Mouse (Mus musculus) embryonic facial prominence, embryonic 10.5 days (tissue): ENCODE data around the gene Stxbp1. TPM values are rescaled to one million over a fixed set of nuclear protein-coding genes. Genes with fewer than 3 reads are reported as not detected.

ENCODE experiments used
- DNase-seq: peaks from one replicate; pipeline ENCODE4 v3.0.0-alpha.2; 2017; ENCODE audit warnings: low spot score
- H3K27ac ChIP-seq: fragments of 300-500 bp; sonication (generic); replicated peaks from 2 replicates; pipeline ENCODE4 v1.5.1; 2016; ENCODE audit warnings: mild to moderate bottlenecking
- H3K27me3 ChIP-seq: fragments of 300-500 bp; sonication (generic); replicated peaks from 2 replicates; pipeline ENCODE4 v1.6.1; 2016; ENCODE audit warnings: low read depth, mild to moderate bottlenecking; ENCODE audit not compliant: poor library complexity, severe bottlenecking
- H3K36me3 ChIP-seq: fragments of 300-500 bp; sonication (generic); replicated peaks from 2 replicates; pipeline ENCODE4 v1.6.1; 2016; ENCODE audit warnings: mild to moderate bottlenecking, moderate library complexity
- H3K4me1 ChIP-seq: fragments of 300-500 bp; sonication (generic); 2 replicates; pipeline ENCODE4 v1.6.1; 2016
- H3K4me3 ChIP-seq: fragments of 300-500 bp; sonication (generic); 2 replicates; pipeline ENCODE4 v1.5.1; 2016; ENCODE audit warnings: mild to moderate bottlenecking, moderate library complexity
- H3K9me3 ChIP-seq: fragments of 300-500 bp; sonication (generic); 2 replicates; pipeline ENCODE4 v1.6.1; 2016; ENCODE audit warnings: mild to moderate bottlenecking
- WGBS: fragments of 180-500 bp; shearing (Covaris S2); methylation state at CpG from one replicate; pipeline ENCODE4 v1.1.7; 2016; 5-methylcytosine and 5-hydroxymethylcytosine counted together
- polyA plus RNA-seq: library from polyadenylated mRNA; unstranded; fragments of >200 nt; fragmentation: Nextera tagmentation; extraction: Ambion mirVana; gene quantifications from 2 replicates; pipeline ENCODE4 v1.2.1, GENCODE M21; 2016

Gene Stxbp1
- polyA plus RNA-seq, 1 experiment from 2014 or later: 24.4 TPM

DNA sequence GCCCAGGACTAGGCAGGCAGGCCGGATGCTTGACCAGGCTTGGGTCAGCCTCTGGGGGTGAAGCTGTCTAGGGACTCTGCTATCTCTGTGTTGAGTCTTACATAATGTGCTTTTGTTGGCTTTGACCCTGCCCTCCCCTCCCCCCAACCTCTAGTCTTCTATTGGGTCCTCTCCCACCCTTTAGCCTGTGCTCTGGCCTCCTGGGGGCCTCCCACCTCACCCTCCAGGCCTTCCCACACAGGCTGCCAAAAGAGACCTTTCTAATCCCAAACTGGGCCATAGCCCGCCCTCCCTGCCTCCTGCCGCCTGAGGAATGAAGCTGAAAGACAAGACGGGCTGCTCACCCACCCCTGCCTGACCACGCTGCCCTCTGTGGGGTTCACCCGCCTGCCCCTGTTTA is 34.0 kb upstream of the Stxbp1 start:
- Histone ChIP-seq H3K27ac (peak overlapping the region; percentile 75), H3K4me1 (peaks cover 96% of the 10 kb centered on the region), H3K4me3 (peak overlapping the region; percentile 8), H3K27me3 (no peaks in the 10 kb centered on the region), H3K36me3 (peaks cover 5% of the 10 kb centered on the region; the same call in 1 of the 2 replicates), H3K9me3 (no peaks in the 10 kb centered on the region)
- 21% methylated on average over 6 of the region's 6 CpGs for WGBS
- peak; percentile 34 for DNase-seq

DNA sequence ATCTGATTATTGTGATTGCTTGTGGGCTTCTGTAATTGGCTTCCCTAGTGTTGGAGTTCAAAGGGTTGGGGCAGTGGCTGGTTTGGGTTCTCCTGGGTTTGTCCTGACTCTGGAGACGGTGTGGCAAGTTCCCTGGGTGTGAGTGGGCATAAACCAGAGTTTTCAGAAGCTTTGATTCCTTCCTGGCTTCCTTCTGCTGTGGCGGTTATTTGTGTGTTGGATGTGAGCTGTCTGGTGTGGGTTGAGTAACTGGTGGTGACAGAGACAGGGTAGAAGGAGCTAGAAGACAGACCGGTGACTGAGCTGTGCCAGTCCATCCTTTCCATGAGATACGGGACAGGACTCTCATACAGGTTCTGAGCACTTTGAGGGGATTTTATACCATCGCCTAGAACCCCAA is 32.5 kb upstream of the Stxbp1 start:
- peaks cover 5% of the 10 kb centered on the region; the same call in 1 of the 2 replicates for H3K36me3 ChIP-seq
- 80% methylated on average over 5 of the region's 5 CpGs for WGBS
- no peaks in the 10 kb centered on the region for H3K27me3 ChIP-seq
- no peak overlapping the region for H3K4me3 ChIP-seq
- peaks cover 96% of the 10 kb centered on the region for H3K4me1 ChIP-seq
- DNase-seq: no peak
- no peaks in the 10 kb centered on the region for H3K9me3 ChIP-seq
- H3K27ac ChIP-seq: 0 out of 2 replicates have a peak overlapping the region, but pooled peaks have one; percentile 30

DNA sequence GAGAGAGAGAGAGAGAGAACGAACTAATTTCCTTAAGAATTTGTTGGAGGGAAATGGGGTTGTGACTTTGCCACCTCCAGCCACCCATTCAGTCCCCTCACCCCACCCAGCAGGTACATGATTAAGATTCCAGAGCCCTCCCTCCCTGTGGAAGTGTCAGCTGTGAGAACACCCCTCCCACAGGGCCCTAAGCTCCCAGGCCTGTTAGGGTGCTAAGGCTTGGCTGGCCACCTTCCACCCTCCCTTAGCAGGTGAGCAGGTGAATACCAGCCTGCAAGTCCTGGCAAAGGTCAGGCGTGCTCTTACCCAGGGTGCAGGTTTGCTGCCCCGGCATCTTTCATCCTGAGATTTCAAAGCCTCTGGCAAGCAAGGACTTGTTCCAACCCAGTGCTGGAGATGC is 31.4 kb upstream of the Stxbp1 start:
- 51% methylated on average over 3 of the region's 3 CpGs for WGBS
- Histone ChIP-seq H3K9me3 (no peaks in the 10 kb centered on the region), H3K27me3 (no peaks in the 10 kb centered on the region), H3K4me1 (peaks cover 96% of the 10 kb centered on the region), H3K36me3 (peaks cover 3% of the 10 kb centered on the region; the same call in 1 of the 2 replicates), H3K27ac (peak overlapping the region; percentile 95; the same call in 1 of the 2 replicates), H3K4me3 (peak overlapping the region; percentile 88)
- peak; percentile 39 for DNase-seq

DNA sequence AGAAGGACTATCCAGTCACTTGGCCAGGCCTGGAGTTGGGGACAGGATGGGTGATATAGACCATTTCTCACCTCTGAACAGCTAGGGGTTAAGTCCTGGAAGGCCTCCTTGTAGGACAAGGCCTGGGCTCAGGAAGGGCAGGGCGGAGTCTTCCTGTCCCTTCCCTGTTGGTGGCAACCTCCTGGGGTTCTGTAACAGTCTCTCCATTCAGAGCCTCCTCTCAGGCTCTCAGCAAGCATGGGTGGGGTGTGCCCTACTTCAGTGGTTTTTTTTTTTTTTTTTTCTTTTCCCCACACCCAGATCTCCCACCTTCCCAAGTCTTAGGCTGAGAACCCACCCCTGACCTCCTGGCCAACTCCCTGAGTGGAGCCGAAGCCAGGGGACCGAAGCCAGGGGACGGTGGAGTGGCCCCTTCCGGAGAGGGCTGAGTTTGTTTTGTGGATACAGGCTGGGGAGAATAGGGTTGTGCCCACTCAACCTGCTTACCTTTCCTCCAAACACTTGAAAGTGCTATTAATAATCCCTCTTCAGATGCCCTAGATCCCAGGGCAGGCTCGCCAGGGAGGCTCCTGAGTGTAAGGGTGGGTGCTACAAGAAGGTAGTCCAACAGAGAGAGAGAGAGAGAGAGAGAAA is 30.8 kb upstream of the Stxbp1 start:
- Histone ChIP-seq H3K27me3 (no peaks in the 10 kb centered on the region), H3K27ac (peak overlapping the region; percentile 95), H3K9me3 (no peaks in the 10 kb centered on the region), H3K4me1 (peaks cover 92% of the 10 kb centered on the region), H3K4me3 (peak overlapping the region; percentile 88), H3K36me3 (no peaks in the 10 kb centered on the region)
- no peak for DNase-seq
- 51% methylated on average over 6 of the region's 6 CpGs for WGBS

DNA sequence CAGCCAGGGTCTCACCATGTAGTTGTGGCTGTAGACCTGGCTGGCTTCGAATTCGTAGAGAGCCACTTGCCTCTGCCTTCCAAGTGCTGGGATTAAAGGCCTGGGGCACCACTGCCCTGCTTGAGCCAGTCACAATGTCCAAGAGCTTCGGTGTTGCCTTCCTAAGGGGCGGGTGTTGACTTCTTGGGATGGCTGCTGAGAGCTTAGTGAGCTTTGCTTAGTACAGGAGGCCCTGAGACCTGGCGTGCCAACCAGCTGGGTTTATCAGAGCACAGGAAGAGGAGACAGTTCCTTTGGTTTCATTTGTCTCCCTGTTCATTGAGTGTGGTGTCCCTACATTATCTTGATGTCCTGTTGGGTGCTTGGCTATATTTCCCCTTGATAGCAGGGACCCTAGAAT is 30.3 kb upstream of the Stxbp1 start:
- Histone ChIP-seq H3K36me3 (no peaks in the 10 kb centered on the region), H3K9me3 (no peaks in the 10 kb centered on the region), H3K4me1 (peaks cover 86% of the 10 kb centered on the region), H3K27me3 (no peaks in the 10 kb centered on the region), H3K4me3 (peak overlapping the region; percentile 88), H3K27ac (peak overlapping the region; percentile 95)
- WGBS: 26% methylated on average over 5 of the region's 5 CpGs
- DNase-seq: no peak

DNA sequence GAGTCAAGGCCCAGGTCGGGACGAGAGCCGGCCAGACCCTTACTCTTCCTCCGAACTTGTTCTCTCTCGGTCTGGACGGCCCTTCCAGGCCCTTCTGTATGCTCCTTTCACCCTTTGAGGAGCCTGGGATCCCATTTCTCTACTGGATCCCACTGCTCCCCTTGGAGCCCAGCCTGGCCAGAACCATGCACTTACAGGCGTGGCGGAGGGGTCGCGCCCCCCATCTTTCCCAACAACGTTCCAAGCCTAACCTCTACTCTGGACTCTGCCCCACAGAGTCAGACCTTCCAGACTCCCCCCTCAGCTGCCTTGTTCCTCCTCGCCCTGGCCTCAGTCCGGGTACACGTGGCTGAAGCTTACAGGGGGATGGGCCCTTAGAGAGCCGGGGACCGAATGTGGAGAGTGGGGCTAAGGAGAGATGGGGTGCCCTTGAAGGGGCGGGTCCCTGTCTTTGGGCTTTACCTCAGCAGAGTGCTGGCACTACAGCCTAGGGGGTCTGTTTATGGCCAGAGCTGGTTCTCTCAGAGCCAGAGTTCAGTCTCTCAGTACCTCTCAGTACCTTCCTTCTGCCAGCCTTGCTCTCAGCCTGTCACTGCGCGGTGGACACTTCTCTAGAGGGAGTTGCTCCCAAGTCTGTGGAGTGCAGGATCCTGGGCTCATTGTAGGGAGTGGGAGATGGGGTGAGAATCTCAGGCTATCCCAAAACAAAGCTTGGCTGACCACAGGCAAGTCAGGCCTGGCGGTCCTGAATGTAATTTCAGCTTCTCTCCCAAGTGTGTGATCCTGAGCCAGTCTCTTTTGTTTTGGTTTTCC is 29.7 kb upstream of the Stxbp1 start:
- peak; percentile 54 for DNase-seq
- Histone ChIP-seq H3K27ac (peak overlapping the region; percentile 95), H3K9me3 (no peaks in the 10 kb centered on the region), H3K4me1 (peaks cover 80% of the 10 kb centered on the region), H3K36me3 (no peaks in the 10 kb centered on the region), H3K4me3 (peak overlapping the region; percentile 88), H3K27me3 (no peaks in the 10 kb centered on the region)
- 2% methylated on average over 20 of the region's 20 CpGs for WGBS

DNA sequence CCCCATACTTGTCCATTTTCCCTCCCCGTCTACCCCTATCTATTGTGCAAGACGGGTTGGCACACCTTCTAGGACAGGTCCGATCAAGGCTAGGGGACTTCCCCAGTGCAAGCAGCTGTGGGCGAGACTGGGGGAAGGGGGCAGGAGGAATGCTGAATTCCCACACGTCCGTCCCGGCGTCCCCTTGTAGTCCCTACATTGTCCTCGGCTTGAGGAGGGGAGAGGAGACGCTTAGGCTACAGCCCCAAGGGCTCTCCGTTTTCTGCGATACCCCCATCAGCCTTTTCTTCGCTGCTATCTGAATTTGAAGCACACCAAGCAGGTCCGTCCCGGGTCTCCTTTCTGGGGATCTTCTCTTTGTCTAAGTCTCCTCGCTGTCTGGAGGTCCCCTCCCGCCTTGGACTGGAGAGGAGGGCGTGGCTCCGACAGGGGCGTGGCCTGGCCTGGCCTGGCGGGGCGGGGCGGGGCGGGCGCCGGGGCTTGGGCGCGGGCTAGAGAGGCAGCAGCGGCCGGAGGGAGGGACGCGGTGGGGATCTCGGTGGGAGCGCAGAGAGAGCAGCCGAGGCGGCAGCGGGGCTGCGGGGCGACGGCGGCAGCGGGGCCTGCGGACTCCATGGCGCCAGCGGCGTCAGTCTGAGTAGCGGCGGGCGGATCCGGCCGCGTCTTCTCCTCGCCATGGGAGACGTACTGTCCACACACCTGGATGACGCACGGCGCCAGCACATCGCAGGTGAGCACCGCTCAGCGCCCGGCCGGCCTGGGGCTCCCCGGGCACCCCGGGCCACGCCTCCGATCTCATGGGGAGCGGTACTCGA is 28.8 kb upstream of the Stxbp1 start, which contains the start of gene Fam129b:
Gene Fam129b (plus strand): TSS at position 440 of the 815 bp plus-strand sequence.
- peak; percentile 97 for DNase-seq
- Histone ChIP-seq H3K4me3 (peak within 1 kb of the TSS; percentile 88), H3K9me3 (no peaks in the 10 kb centered on the region), H3K4me1 (peaks cover 73% of the 10 kb centered on the region), H3K27me3 (no peaks in the 10 kb centered on the region), H3K36me3 (no peaks in the 10 kb centered on the region), H3K27ac (peak within 1 kb of the TSS; percentile 95)
- WGBS: under 1% methylated on average over 68 of the region's 68 CpGs

DNA sequence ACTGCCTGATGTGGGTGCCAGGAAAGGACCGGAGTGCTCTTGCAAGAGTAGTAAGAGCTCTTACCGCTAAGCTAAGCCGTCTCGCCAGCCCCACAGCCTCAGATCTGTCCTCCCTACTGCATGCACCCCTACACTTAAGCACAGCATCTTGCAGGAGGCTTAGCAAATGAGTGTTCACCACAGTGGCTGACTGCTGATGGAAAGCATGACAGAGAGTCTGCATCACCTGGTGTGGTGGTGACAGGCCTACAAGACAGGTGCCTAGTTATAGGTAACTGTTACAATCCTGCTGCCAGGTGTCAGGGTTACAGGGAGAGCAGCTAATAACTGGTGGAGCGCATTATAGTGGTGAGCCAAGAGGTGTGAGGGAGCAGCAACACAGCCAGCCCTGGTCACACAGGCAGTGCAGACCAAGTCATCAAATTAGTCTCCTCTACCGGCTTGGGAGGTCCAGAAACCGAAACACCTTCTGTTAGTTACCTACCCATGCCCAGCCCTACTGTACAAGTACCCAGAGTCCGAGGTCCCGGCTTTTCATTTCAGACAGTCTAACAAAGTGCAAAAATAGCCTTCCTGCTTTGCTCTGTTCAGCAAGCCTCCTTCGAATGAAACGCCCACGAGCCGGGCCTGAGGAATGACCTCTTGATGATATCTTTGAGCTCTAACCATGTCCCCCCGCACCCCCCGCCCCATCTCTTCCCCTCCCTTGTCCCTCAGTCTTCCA is 28.1 kb upstream of the Stxbp1 start:
- H3K4me3 ChIP-seq: peak overlapping the region; percentile 88
- DNase-seq: no peak
- WGBS: 16% methylated on average over 15 of the region's 15 CpGs
- H3K9me3 ChIP-seq: no peaks in the 10 kb centered on the region
- no peaks in the 10 kb centered on the region for H3K36me3 ChIP-seq
- peaks cover 71% of the 10 kb centered on the region for H3K4me1 ChIP-seq
- H3K27me3 ChIP-seq: no peaks in the 10 kb centered on the region
- peak overlapping the region; percentile 95 for H3K27ac ChIP-seq

DNA sequence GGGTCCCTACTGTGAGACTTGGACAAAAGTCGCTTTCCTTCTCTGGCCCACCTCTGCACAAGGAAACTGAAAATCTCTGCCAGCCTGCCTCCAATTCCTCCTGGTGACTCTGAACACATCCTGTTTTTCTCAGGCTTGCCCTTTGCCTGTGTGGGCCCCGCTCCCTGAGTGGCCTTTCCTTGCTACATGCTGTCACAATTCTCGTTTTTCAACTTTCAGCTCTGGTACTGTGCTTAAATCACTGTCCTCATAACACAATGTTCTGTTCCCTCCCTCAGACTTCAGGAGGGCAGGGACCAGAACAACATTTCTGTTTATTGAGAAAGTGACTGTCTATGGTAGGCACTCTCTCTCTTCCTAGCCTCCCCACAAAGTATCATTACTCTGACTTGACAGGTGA is 27.0 kb upstream of the Stxbp1 start:
- Histone ChIP-seq H3K27ac (0 out of 2 replicates have a peak overlapping the region, but pooled peaks have one; percentile 58), H3K4me3 (no peak overlapping the region), H3K4me1 (peaks cover 60% of the 10 kb centered on the region), H3K27me3 (no peaks in the 10 kb centered on the region), H3K9me3 (no peaks in the 10 kb centered on the region), H3K36me3 (no peaks in the 10 kb centered on the region)
- 70% methylated on average over 3 of the region's 3 CpGs for WGBS
- DNase-seq: no peak

DNA sequence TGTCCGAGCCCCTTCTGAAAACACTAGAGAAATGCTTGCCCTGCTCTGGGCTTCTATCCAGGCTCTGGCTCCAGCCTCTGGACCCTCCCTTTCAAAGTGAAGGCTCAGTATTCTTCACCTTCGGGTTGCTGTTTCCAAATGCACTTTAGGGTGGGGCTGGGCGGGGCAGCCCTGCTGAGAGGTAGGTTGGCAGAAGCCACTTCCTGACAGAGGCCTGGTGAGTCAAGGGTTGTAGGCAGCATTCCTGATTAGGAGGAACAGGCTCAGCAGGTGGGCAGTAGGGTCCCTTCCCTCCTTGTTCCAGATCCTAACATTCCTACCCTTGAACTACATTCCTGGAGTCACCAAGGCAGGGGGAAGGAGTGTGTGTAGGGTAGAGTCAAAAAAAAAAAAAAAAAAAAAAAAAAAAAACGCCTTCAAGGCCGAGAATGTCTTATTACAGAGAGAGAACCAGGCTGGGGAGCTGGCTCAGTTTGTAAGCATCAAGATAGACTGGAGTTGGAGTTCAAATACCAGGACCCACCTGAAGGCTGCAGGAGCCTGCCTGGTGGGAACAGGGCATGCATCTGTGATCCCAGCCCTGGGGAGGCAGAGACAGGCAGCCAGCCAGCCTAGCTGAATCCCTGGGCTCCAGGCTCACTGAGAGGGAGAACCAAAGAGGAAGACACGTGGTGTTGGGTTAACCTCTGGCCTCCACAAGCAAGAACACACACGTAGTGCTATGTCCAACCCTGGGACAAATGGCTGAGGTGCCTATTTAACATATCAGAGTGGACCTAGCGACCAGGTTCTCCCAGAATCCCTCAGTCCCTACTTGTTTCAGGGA is 23.4 kb upstream of the Stxbp1 start:
- H3K27me3 ChIP-seq: no peaks in the 10 kb centered on the region
- no peaks in the 10 kb centered on the region for H3K9me3 ChIP-seq
- peaks cover 35% of the 10 kb centered on the region for H3K4me1 ChIP-seq
- no peak for DNase-seq
- H3K36me3 ChIP-seq: no peaks in the 10 kb centered on the region
- no peak overlapping the region for H3K27ac ChIP-seq
- WGBS: 49% methylated on average over 8 of the region's 8 CpGs
- no peak overlapping the region for H3K4me3 ChIP-seq

DNA sequence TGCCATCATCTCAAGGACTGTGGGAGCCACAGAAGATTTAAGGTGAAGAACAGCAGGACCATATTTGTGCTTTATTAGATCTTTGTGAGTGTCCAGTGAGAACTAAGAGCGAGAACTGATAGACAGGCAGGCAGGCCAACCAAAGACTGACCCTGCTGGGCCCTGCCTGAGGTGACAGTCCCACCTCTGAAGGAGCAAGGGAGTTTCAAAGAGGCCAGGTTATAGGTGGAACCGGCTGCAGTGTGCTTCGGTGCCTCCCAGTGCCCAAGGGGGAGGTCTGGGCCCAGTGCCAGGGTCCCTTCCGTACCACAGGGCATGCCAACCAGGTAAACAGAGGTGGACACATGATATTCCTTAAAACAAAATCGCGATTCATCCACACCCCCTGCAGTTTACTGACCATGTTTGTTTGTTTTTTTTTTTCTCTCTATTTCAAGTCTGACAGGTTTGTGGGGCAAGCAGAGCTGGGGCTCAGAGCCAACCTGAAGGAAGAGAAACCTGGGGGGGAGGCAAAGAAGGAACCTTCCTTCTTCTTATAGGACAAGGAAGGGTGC is 22.8 kb upstream of the Stxbp1 start:
- DNase-seq: no peak
- Histone ChIP-seq H3K4me3 (no peak overlapping the region), H3K4me1 (peaks cover 30% of the 10 kb centered on the region), H3K9me3 (no peaks in the 10 kb centered on the region), H3K36me3 (no peaks in the 10 kb centered on the region), H3K27me3 (no peaks in the 10 kb centered on the region), H3K27ac (no peak overlapping the region)
- WGBS: 62% methylated on average over 6 of the region's 6 CpGs
